Mouse (Mus musculus) cerebellum, adult 8-10 months (tissue): ENCODE data around the gene E130308A19Rik.

Experiments
- DNase-seq: peaks from one replicate; pipeline ENCODE4 v3.0.0; 2022

E130308A19Rik gene

DNA sequence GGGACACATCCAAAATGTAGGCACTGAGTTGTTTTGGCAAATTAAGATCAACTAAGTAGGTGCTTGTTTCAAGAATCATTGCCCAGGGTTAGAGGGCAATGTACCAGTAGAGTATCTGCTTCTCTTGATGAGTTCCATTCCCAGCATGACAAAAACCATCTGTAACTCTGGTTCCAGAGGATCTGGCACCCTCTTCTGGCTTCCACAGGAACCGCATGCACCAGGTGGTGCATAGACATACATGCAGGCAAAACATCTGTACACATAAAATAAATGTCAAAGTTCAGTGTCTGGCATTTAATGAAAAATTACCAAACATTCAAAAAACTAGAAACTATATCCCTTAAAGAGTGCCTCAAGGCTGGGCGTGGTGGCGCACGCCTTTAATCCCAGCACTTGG, 113.3 kb downstream of the E130308A19Rik start:
- DNase-seq: no peak

DNA sequence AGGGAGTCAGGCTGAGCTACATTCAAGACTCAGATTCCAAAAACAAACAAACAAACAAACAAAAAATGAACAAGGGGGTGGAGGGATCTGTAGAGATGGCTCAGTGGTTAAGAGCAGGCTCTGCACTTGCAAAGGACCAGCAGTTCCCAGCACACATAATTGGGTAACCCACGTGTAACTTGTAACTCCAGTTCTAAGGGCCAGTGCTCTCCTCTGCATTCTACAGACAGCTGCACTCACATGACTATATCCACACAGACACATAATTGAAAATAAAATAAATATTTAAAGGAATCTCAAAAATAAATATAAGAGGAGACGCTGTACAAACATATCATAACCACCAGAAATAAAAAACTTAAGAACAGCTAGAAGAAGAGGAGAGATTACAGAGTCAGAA, 113.9 kb downstream of the E130308A19Rik start:
- DNase-seq: no peak

DNA sequence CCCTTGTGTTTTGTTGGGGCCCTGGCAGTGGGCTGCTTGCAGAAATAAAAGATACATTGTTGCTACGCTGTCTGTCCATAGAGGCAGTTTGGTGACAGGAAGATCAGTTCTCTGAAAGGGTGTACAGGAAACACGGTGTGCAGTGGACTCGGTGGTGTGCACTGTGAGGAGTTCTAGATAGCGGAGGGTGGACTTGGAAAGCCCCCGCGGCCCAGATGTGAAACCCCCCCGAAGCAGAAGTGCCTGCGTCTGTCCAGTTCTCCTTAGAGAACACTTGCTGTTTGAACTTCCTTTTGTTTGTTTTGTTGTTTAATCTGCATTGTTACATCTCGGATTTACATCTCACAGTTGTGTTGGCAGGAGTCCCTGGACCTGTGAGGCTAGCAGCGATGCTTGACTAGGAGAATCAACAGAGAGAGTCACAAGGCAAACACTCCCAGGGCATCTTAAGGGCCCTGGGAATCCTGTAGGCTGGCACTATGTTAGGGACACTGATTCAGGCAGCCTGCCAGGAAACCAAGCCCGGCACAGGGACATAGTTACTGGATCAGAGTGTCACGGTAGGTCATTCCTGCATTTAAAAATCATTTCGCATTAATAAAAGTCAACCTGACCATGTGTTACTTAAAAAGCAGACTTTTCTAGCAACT, 127.6 kb downstream of the E130308A19Rik start:
- DNase-seq: no peak

DNA sequence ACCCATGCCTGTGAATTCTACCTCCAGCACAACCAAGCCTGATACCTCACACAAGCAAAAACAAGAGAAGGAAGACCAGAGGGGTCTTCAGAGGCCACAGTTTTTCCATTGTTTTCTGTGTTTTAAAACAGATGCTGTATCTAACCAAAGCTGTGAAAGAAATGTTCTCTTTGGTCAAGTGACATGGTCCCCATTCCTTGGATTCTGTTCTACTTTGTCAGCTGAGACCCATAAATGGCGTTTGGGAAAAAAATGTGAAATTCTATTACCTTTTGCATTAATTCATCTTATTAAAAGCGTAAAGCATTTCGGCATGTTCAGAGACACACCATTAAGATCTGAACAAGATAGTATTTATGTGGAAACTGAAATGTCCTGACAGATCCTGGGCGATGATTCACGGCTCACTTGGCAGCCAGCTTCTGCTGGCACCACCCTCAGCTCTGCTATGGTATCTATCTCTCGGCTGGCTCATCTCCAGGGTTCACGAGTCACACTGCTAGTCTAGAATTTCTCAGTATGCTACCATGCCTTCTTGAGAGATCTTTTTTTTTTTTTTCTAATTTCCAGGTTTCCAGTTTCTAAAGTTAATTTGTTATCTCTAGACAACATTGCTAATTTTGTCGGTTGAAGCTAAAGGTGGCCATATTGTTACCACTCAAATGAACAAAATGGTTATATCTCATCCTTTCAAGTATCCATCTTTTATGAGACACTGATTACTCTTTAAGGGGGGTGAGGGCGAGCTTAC, 130.5 kb downstream of the E130308A19Rik start:
- DNase-seq: peak; percentile 79

- no peak for DNase-seq
These were observed 131.7 kb downstream of the E130308A19Rik start for GRCm38 (mm10) chr4:59757452-59758435.

DNA sequence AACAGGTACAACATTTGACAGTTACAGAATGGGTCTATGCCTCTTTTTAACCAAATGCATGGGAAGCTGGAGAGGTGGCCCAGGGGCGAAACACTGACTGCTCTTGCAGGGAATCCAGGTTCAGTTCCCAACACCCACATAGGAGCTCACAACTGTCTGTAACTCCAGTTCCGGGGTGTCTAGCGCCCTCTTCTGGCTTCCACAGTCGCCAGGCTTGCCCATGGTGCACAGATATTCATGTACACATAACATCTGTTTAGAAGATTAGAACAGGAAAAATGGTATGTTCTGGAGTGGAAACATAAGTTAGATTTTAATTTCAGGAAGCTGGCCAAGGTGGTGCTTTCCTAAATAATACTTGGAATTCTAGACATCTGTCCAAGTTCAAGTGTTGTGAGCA, 134.0 kb downstream of the E130308A19Rik start:
- no peak for DNase-seq

- no peak for DNase-seq
These were observed 134.8 kb downstream of the E130308A19Rik start for GRCm38 (mm10) chr4:59760636-59761364.

DNA sequence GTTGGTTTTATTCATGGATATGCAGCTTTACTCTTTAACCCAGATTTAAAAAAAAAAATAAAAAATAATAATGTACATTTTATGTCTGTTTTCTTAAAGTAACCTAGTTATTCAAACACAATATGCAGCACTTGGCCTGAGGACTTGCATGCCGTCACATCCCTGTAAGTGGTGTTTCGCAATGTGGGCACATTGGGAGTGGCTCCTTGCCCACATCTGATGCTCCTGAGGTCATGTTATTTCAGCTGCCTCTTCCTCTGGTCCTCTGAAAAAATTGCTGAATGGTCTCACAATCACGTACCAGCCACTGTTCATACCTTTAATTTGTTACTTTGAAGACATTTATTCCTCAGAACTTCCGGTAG, 135.3 kb downstream of the E130308A19Rik start:
- no peak for DNase-seq

- no peak for DNase-seq
These were observed 138.9 kb downstream of the E130308A19Rik start for GRCm38 (mm10) chr4:59764950-59765349.

DNA sequence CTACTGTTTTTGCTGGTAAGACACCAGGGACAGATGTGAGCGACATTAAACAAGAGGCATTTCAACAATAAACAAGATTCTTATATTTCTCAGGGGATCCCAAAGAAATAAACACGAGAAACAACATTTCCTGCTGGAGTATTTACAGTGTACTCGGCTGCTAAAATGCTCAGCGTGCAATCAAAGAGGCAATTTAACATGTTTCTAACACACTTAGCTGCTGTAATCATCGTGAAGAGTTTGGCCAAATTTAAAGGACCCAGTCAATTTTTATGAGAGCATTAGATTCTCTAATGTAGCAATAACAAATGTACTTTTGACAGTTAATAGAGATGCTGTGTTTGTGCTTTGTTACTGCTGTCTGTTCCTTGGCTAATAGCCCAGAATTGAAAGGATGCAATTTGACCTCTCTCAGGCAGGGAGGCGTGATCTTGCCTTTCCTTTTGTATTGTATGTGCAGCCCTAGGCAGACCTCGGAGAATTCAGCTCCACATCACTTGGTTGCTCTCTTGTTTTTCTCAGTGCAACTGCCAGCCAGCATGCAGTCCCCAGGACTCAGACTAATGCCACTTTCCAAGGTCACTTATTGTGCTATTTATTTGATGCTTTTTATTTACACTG, 139.5 kb downstream of the E130308A19Rik start:
- DNase-seq: no peak

GRCm38 (mm10) chr4:59767717-59768116, 141.7 kb downstream of the E130308A19Rik start:
- DNase-seq: no peak

- DNase-seq: no peak
These were observed 146.3 kb downstream of the E130308A19Rik start for GRCm38 (mm10) chr4:59772171-59772879.

DNA sequence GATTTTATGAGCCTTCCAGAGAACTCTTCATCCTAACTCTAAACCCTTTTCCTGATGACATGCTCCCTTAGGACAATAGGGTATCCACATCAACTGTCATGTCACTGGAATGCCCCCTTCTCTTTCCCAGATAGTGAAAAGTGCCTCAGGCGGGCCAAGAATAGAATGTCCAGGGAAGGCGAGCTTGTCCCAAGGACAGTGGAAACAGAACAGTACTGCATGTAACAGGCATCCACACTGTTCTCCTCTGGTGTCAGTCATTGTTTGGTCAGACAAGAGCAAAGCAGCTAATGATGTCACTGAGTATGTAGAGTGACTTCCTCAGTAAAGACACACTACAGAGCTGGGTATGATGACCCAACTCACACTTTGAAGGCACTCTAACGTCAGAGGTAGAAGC, 151.8 kb downstream of the E130308A19Rik start:
- DNase-seq: no peak

- no peak for DNase-seq
These were observed 154.6 kb downstream of the E130308A19Rik start for GRCm38 (mm10) chr4:59780568-59780967.

GRCm38 (mm10) chr4:59782853-59783684, 157.1 kb downstream of the E130308A19Rik start:
- no peak for DNase-seq

DNA sequence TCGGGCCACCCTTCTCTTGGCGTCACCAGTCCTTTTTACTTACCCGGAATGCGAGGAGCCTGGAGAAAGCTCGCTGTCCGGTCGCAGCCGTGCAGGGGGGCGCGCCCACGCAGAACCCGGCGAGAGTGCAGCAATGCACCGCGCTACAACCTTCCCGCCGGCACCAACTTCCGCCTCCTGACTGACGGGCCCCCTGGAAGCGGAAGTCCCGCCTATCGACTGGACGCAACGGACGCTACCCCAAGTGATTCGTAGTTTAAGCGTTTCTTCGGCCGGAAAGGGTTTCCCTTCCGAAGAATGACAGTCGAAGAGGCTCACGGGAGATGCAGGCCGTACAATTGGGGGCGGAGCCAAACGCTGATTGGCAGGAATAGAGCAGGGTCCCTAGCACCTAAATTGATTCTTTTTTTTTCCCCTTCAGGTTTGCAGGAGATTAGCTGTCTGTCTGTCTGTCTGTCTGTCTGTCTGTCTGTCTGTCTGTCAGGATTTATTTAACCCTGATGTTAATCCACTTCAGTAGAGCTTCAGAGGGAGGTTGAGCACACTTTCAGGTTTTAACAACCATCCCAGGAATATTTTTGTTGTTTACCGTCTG, 157.8 kb downstream of the E130308A19Rik start:
- peak; percentile 95 for DNase-seq

DNA sequence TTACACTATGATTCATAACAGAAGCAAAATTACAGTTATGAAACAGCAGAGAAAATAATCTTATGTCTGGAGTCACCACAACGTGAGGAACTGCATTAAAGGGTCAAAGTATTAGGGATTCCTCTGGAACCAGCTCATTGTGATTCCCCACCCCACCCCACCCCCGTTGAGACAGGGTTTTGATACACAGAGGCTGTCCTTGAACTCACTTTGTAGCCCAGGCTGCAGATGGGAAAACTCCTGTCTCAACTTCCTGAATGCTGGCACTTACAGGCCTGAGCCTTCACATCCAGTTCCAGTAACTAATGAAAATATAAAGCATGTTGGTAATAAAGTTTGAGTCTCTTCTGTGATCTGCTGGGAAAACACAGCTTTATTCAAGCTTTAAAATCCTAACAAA, 159.4 kb downstream of the E130308A19Rik start:
- no peak for DNase-seq

- peak; percentile 83 for DNase-seq
These were observed 160.7 kb downstream of the E130308A19Rik start for GRCm38 (mm10) chr4:59786661-59787060.

- DNase-seq: no peak
These were observed 161.1 kb downstream of the E130308A19Rik start for GRCm38 (mm10) chr4:59787126-59787525.

DNA sequence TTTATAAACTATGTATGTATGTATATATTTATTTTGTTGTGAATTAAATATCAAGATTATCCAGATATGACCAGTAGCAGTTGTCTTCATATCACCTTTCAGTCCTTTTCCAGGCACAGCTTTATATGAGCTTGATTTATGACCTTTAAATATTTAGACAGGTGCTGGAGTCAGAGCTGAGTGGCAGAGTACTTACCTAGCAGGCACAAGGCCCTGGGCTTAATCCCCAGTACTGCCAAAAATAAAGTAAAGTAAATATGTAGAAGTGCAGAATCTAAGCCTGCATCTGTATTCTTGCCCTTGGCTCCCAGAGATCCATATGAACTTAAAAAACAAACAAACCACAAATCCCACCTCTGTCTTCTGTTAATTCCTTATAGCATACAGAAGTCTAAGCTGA, 163.0 kb downstream of the E130308A19Rik start:
- DNase-seq: no peak
